In the genomic region with DNA sequence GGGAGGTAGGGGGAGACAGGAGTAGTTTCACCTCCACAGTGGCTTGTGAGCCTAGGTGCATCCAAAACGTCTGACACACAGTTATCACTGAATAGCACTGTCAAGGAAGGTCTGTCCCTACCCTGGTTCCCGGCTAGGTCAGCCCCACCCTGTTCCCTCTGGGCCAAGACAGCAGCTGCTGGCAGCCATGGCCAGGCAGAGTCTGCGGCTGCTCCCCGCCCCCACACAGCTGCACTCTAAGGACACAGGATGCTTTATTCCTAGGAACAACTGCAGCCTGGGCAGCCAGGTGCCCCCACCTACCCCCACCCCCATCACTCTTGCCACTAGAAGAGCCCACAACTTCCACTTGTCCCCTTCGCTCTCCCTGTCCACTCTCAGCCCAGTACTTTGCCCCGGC, we compare ENCODE assay signal across 8 mouse cellular contexts.
A peak's percentile ranks its signal among the peaks of the same experiment; 100 is the strongest.
DNase-seq lines count a peak whose midpoint lies in the region; ATAC-seq and TF ChIP-seq lines count a peak whose summit lies in the region.

No protein-coding gene starts in this region.

- H3K4me3 ChIP-seq in lung, adult 2 months (replicated peaks; ENCODE audit: extremely low read depth, low read depth, low read length): no peak overlapping the region
- no peak overlapping the region for H3K4me3 ChIP-seq in heart, adult 2 months
- no peak overlapping the region for H3K4me3 ChIP-seq in midbrain, embryonic 14.5 days (replicated peaks; ENCODE audit: low read depth, low read length)
- no peak overlapping the region for H3K4me3 ChIP-seq in thymus, adult 2 months (ENCODE audit: control insufficient read depth, insufficient read depth, low read length)

- peaks cover 9% of the 10 kb centered on the region for H3K4me1 ChIP-seq in lung, adult 2 months (ENCODE audit: control insufficient read depth, insufficient read depth, low read length)
- H3K4me1 ChIP-seq in heart, adult 2 months (ENCODE audit: control insufficient read depth, insufficient read depth, low read length): peaks cover 21% of the 10 kb centered on the region
- peaks cover 19% of the 10 kb centered on the region for H3K4me1 ChIP-seq in midbrain, embryonic 14.5 days (ENCODE audit: control insufficient read depth, insufficient read depth, low read length)
- peaks cover 9% of the 10 kb centered on the region for H3K4me1 ChIP-seq in thymus, adult 2 months (replicated peaks; ENCODE audit: control insufficient read depth, insufficient read depth, low read length)

- TF ChIP-seq CTCF in lung, adult 2 months (IDR thresholded peaks at IDR 0.05; ENCODE audit: insufficient read depth, low read length): no peak
- no peak for TF ChIP-seq CTCF in heart, adult 2 months (IDR thresholded peaks at IDR 0.05)
- TF ChIP-seq CTCF in thymus, adult 2 months (IDR thresholded peaks at IDR 0.05; ENCODE audit: borderline replicate concordance, control insufficient read depth, extremely low read depth, insufficient read depth, low read length, poor library complexity): no peak

- peak; percentile 42 to 65 for DNase-seq in lung, adult 18-20 months
- DNase-seq in lung, adult 2 months: no peak
- DNase-seq in embryo, embryonic 11 days: peak; percentile 65
- DNase-seq in heart, adult 2 months: peak; percentile 75 to 78
- peak; percentile 71 for DNase-seq in kidney, postnatal 10 days
- peak; percentile 58 for DNase-seq in midbrain, embryonic 14.5 days
- DNase-seq in thymus, adult 2 months: no peak

- TF ChIP-seq EP300 in heart, adult 2 months (IDR thresholded peaks at IDR 0.05; ENCODE audit: insufficient read depth, low read depth, low read length): 0 out of 2 replicates have a peak, but pooled peaks have one; percentile 40

- H3K4me2 ChIP-seq in midbrain, embryonic 14.5 days (ENCODE audit: low read length): no peak overlapping the region

- intact Hi-C loops in heart, adult 2 months (cut with DNase I): no loop called here

- TF ChIP-seq POLR2A in lung, adult 2 months (IDR thresholded peaks at IDR 0.05; ENCODE audit: borderline replicate concordance, extremely low read depth, low read depth, low read length): no peak
- no peak for TF ChIP-seq POLR2A in heart, adult 2 months (IDR thresholded peaks at IDR 0.05; ENCODE audit: insufficient read depth, low read depth, low read length)
- TF ChIP-seq POLR2A in thymus, adult 2 months (IDR thresholded peaks at IDR 0.05; ENCODE audit: control insufficient read depth, extremely low read depth, insufficient read depth, low read length, poor library complexity): no peak

- no peaks in the 10 kb centered on the region for H3K36me3 ChIP-seq in heart, adult 2 months (ENCODE audit: control insufficient read depth, insufficient read depth, low read length)
- H3K36me3 ChIP-seq in midbrain, embryonic 14.5 days (ENCODE audit: control insufficient read depth, insufficient read depth, low read length): peaks cover 35% of the 10 kb centered on the region
- H3K36me3 ChIP-seq in thymus, adult 2 months (ENCODE audit: control insufficient read depth, insufficient read depth, low read length): peaks cover 3% of the 10 kb centered on the region; the same call in 1 of the 2 replicates

- no peaks in the 10 kb centered on the region for H3K9me3 ChIP-seq in midbrain, embryonic 14.5 days (ENCODE audit: control insufficient read depth, low read length)

- H3K27ac ChIP-seq in heart, adult 2 months: no peak overlapping the region
- H3K27ac ChIP-seq in midbrain, embryonic 14.5 days (replicated peaks; ENCODE audit: low read depth, low read length): peak overlapping the region; percentile 68
- H3K27ac ChIP-seq in thymus, adult 2 months (ENCODE audit: control insufficient read depth, insufficient read depth, low read length): no peak overlapping the region

- no peaks in the 10 kb centered on the region for H3K79me2 ChIP-seq in heart, adult 2 months (replicated peaks; ENCODE audit: control insufficient read depth, insufficient read depth, low read length)

- no peak overlapping the region for H3K9ac ChIP-seq in heart, adult 2 months (ENCODE audit: low read depth, low read length)
- H3K9ac ChIP-seq in midbrain, embryonic 14.5 days (replicated peaks; ENCODE audit: low read length): peak overlapping the region; percentile 17; the same call in 1 of the 2 replicates

- no peak for ATAC-seq in midbrain, embryonic 14.5 days (ENCODE audit: low FRiP score, low TSS enrichment)
- no peak for ATAC-seq in activated CD4-positive, CD25-positive, alpha-beta regulatory T cell, adult 4 months

- 37% methylated on average over 6 of the region's 6 CpGs for WGBS in lung, adult 2 months
- 39% methylated on average over 6 of the region's 6 CpGs for WGBS in heart, adult 2 months
- WGBS in midbrain, embryonic 14.5 days: 49% methylated on average over 6 of the region's 6 CpGs
- 85% methylated on average over 6 of the region's 6 CpGs for WGBS in thymus, adult 2 months

- no peaks in the 10 kb centered on the region for H3K27me3 ChIP-seq in heart, adult 2 months (ENCODE audit: control insufficient read depth, insufficient read depth, low read length)
- H3K27me3 ChIP-seq in midbrain, embryonic 14.5 days (ENCODE audit: control insufficient read depth, insufficient read depth, low read length): no peaks in the 10 kb centered on the region
- no peaks in the 10 kb centered on the region for H3K27me3 ChIP-seq in thymus, adult 2 months (ENCODE audit: control insufficient read depth, insufficient read depth, low read length)

Comparison
In these comparisons a context has a peak if more than half of its experiments do, and no peak if none do; other contexts are left out.
1. DNase-seq: peak in lung, adult 18-20 months (2 of 2), embryo, embryonic 11 days (single experiment), heart, adult 2 months (2 of 2), kidney, postnatal 10 days (single experiment) and midbrain, embryonic 14.5 days (single experiment); none in lung, adult 2 months (single experiment) and thymus, adult 2 months (single experiment).